Mouse (Mus musculus) embryonic stem cell, embryonic (primary cell): ENCODE results near the gene Cebpb.

Source experiments
- CTCF ChIA-PET, 4 experiments: fragments of 300-600 bp in 2 of 4; fragments of 350-600 bp in 2 of 4; sonication (Branson Sonifier 250); formaldehyde crosslinking; loops; one replicate each; lab custom pipeline; 2022; ENCODE audit warnings: inconsistent platforms in 2 of 4; lab: Charles Lee
- POLR2A ChIA-PET, 4 experiments: fragments of 300-600 bp in 2 of 4; fragments of 350-600 bp in 2 of 4; sonication (Branson Sonifier 250); formaldehyde crosslinking; loops; one replicate each; lab custom pipeline; 2022; ENCODE audit warnings: antibody characterized with exemption in 4 of 4, inconsistent platforms in 1 of 4; lab: Charles Lee

Gene Cebpb

GRCm38 (mm10) chr2:167659847-167660610, 28.7 kb upstream of the Cebpb start:
- CTCF ChIA-PET: interaction anchor here (0.6 to 3.9 kb wide), 6 partner anchors 15 to 422 kb away, joined by 3 to 21 read pairs (median 5); no protein-coding TSS in a partner anchor

GRCm38 (mm10) chr2:167660611-167660971, 28.1 kb upstream of the Cebpb start:
- ChIA-PET POLR2A (interaction anchor here in 2 of 4 experiments (0.9 to 2.7 kb wide), 7 partner anchors 9 to 122 kb away, joined by 3 to 19 read pairs (median 4); partner anchors contain the start of gene Snai1 (in 1 of the 2)), CTCF (interaction anchor here (0.6 to 3.9 kb wide), 7 partner anchors 15 to 423 kb away, joined by 3 to 21 read pairs (median 4); no protein-coding TSS in a partner anchor)

More at GRCm38 (mm10) chr2:167659847-167660610, 28.7 kb upstream of the Cebpb start:
- POLR2A ChIA-PET: interaction anchor here in 2 of 4 experiments (0.5 to 2.7 kb wide), 5 partner anchors 8 to 919 kb away, joined by 3 to 19 read pairs (median 3); no protein-coding TSS in a partner anchor

- CTCF ChIA-PET: interaction anchor here (0.5 to 3.9 kb wide), 23 partner anchors 13 to 453 kb away, joined by 3 to 21 read pairs (median 4); no protein-coding TSS in a partner anchor
- POLR2A ChIA-PET: interaction anchor here in 3 of 4 experiments (0.5 to 2.7 kb wide), 39 partner anchors 10 to 929 kb away, joined by 3 to 19 read pairs (median 3); partner anchors contain the start of gene Snai1 (in 1 of the 3)
These were observed 27.2 kb upstream of the Cebpb start, which contains the start of gene Gm20431 for GRCm38 (mm10) chr2:167661270-167662203. Gm20431 (minus strand) TSS chr2:167661496.

- ChIA-PET POLR2A (interaction anchor here (0.6 to 2.7 kb wide), 13 partner anchors 9 to 804 kb away, joined by 3 to 19 read pairs (median 4); no protein-coding TSS in a partner anchor), CTCF (interaction anchor here (0.6 to 3.9 kb wide), 12 partner anchors 9 to 289 kb away, joined by 3 to 21 read pairs (median 5); no protein-coding TSS in a partner anchor)
These were observed 26.0 kb upstream of the Cebpb start for GRCm38 (mm10) chr2:167662713-167663112.

GRCm38 (mm10) chr2:167665972-167666713, 22.6 kb upstream of the Cebpb start:
- ChIA-PET CTCF (interaction anchor here in 1 of 4 experiments (0.7 kb wide), 1 partner anchor 25 kb away, joined by 11 read pairs; no protein-coding TSS in a partner anchor), POLR2A (no interaction called here)

- POLR2A ChIA-PET: interaction anchor here in 1 of 4 experiments (1.6 kb wide), 1 partner anchor 63 kb away, joined by 3 read pairs; no protein-coding TSS in a partner anchor
These were observed 20.3 kb upstream of the Cebpb start for GRCm38 (mm10) chr2:167668426-167668825.

GRCm38 (mm10) chr2:167669398-167669797, 19.3 kb upstream of the Cebpb start:
- POLR2A ChIA-PET: interaction anchor here in 1 of 4 experiments (1.4 kb wide), 1 partner anchor 12 kb away, joined by 3 read pairs; no protein-coding TSS in a partner anchor
- CTCF ChIA-PET: interaction anchor here in 1 of 4 experiments (0.6 kb wide), 1 partner anchor 238 kb away, joined by 3 read pairs; no protein-coding TSS in a partner anchor

More at GRCm38 (mm10) chr2:167668426-167668825, 20.3 kb upstream of the Cebpb start:
- CTCF ChIA-PET: interaction anchor here (0.6 to 1.2 kb wide), 6 partner anchors 12 to 241 kb away, joined by 3 to 6 read pairs (median 4); no protein-coding TSS in a partner anchor

GRCm38 (mm10) chr2:167671101-167671633, 17.5 kb upstream of the Cebpb start:
- ChIA-PET CTCF (interaction anchor here in 3 of 4 experiments (1.0 to 1.3 kb wide), 5 partner anchors 8 to 14 kb away, joined by 3 to 6 read pairs (median 3); no protein-coding TSS in a partner anchor), POLR2A (interaction anchor here in 2 of 4 experiments (0.5 to 1.3 kb wide), 4 partner anchors 9 to 65 kb away, joined by 3 to 4 read pairs (median 4); partner anchors contain the start of gene Gm20431 (in 1 of the 2))

GRCm38 (mm10) chr2:167672212-167672685, 16.5 kb upstream of the Cebpb start:
- POLR2A ChIA-PET: interaction anchor here in 3 of 4 experiments (0.6 to 1.3 kb wide), 5 partner anchors 10 to 104 kb away, joined by 3 to 5 read pairs (median 4); partner anchors contain the start of gene Gm20431 (in 1 of the 3)
- CTCF ChIA-PET: interaction anchor here in 1 of 4 experiments (0.7 to 1.2 kb wide), 7 partner anchors 9 to 443 kb away, joined by 3 to 5 read pairs (median 4); no protein-coding TSS in a partner anchor

- CTCF ChIA-PET: interaction anchor here (0.5 to 6.9 kb wide), 94 partner anchors 10 to 1788 kb away, joined by 3 to 72 read pairs (median 4); partner anchors contain the start of genes Gm20431 (in 3 of the 4) and Snai1 (in 3 of the 4)
- POLR2A ChIA-PET: interaction anchor here (0.5 to 2.7 kb wide), 19 partner anchors 11 to 1924 kb away, joined by 3 to 11 read pairs (median 5); partner anchors contain the start of genes Gm20431 (in 3 of the 4) and Snai1 (in 1 of the 4)
These were observed 13.4 kb upstream of the Cebpb start for GRCm38 (mm10) chr2:167675120-167675909.

- ChIA-PET POLR2A (interaction anchor here in 3 of 4 experiments (1.0 to 4.4 kb wide), 4 partner anchors 16 to 243 kb away, joined by 3 to 17 read pairs (median 5); no protein-coding TSS in a partner anchor), CTCF (interaction anchor here (0.5 to 12.1 kb wide), 38 partner anchors 13 to 1816 kb away, joined by 3 to 385 read pairs (median 4); partner anchors contain the start of gene Snai1 (in 2 of the 4))
These were observed 10.1 kb upstream of the Cebpb start for GRCm38 (mm10) chr2:167678600-167678999.

- ChIA-PET POLR2A (interaction anchor here (0.5 to 4.4 kb wide), 18 partner anchors 9 to 683 kb away, joined by 3 to 17 read pairs (median 4); partner anchors contain the start of gene Tmem189 (in 2 of the 4)), CTCF (interaction anchor here (0.5 to 12.1 kb wide), 105 partner anchors 9 to 1240 kb away, joined by 3 to 385 read pairs (median 4); partner anchors contain the start of genes Ripor3 (in 2 of the 4), Snai1 (in 2 of the 4), B4galt5 (in 1 of the 4) and Tmem189 (in 1 of the 4))
These were observed 8.7 kb upstream of the Cebpb start for GRCm38 (mm10) chr2:167679902-167680430.

- CTCF ChIA-PET: interaction anchor here (0.5 to 12.1 kb wide), 100 partner anchors 8 to 602 kb away, joined by 3 to 385 read pairs (median 4); partner anchors contain the start of genes Snai1 (in 3 of the 4), Ripor3 (in 2 of the 4) and Tmem189 (in 1 of the 4)
- POLR2A ChIA-PET: interaction anchor here (0.6 to 4.4 kb wide), 21 partner anchors 9 to 684 kb away, joined by 3 to 17 read pairs (median 4); partner anchors contain the start of genes Tmem189 (in 2 of the 4) and Gm20431 (in 1 of the 4)
These were observed 8.1 kb upstream of the Cebpb start for GRCm38 (mm10) chr2:167680657-167681056.

- ChIA-PET CTCF (interaction anchor here (1.0 to 12.1 kb wide), 6 partner anchors 43 to 213 kb away, joined by 3 to 385 read pairs (median 64); no protein-coding TSS in a partner anchor), POLR2A (interaction anchor here in 1 of 4 experiments (1.4 kb wide), 1 partner anchor 204 kb away, joined by 4 read pairs; no protein-coding TSS in a partner anchor)
These were observed 5.0 kb upstream of the Cebpb start for GRCm38 (mm10) chr2:167683721-167684120.
